Mouse (Mus musculus): ENCODE data around the gene Tdrd5.
"Not testable (repeated sequence)": the region's sequence is repeated elsewhere in the genome, so short reads cannot be mapped to it uniquely, and the experiment has no call there.

DNA sequence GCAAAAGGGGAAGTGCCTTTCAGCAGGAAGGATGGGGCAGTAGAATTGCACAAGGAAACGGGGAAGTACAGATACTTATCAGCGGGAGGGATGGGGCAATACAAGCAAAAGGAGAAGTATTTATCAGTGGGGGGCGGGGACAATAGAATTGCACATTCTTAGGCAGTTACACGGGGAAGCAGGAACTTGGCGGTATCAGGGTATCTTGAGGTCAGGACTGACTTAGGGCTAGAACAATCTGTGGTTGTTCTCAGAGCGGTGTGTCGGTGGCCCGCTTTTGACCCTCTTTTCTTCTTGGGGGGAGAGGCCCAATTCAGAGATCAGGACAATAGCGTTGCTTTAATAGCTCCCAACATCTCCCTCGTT is 14.3 kb downstream of the Tdrd5 start:
- TF ChIP-seq CTCF, EP300 (IDR thresholded peaks at IDR 0.05): not testable (repeated sequence)

Measured in lung, postnatal 0 days (tissue).